Mouse (Mus musculus) CD4-positive helper T cell, adult 2 months (primary cell): Measurements from ENCODE around the gene Csrp2.

Experiments used
- DNase-seq: peaks from one replicate; pipeline ENCODE4 v3.0.0-alpha.2; 2012; ENCODE audit warnings: low read depth, missing footprints, low spot score

The Csrp2 gene

DNA sequence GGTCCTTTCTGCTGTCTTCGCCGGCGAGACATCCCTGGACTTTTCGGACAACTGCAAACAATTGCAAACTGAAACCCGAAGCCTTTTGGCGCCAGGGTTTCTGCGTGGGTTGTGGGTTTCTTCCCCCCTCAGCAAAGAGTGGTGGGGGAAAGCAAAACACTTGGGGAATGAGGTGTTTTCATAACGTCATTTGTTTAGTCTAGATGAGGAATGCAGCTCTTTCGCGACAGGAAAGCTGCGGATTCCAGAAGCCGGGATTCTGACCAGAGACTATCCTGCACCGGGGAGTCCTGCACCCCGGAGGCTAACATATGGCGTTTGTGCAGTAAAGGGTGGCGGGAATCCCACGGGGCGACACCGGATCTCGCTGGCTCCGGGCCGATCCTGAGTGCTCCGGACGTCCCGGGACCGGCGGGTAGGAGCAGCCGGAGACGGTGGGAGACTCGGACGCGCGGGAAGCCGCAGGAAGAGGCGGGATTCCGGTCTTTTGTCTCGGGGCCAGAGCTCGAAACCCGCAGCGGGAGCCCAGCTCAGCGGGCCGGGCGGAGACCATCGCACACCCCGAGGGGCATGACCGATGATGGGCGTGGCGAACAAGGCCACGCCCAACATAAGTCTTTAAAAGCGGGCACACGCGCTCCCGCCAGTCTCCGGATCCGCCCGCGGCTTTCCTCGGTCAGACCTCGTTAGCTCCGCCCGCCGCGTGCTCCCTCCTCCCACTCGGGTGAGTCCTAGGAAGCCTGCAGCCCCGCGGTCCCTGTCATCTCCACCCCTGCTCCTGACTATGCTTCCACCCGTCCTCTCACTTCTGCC, at the start of gene Csrp2:
Gene Csrp2 (plus strand): TSS at position 259 of the 813 bp plus-strand sequence.
- DNase-seq, result peak; percentile 78

DNA sequence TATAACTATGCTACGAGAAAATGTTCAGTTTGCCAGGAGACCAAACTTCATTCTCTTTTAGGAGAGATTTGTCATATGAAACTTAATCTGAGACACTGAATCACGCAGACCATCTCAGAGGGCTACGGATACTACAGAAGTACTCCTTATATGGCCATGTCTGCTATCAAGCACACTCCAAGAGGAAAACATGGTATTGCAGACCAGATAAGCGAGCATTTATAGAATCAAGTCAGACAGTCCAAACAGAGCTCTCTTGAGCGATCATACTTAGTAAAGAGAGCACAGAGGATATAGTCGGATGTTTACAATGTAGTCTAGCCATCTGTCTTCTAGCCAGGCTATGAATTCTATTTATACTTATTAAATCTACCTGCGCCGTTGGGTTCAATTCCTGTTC, 44.7 kb upstream of the Csrp2 start:
- DNase-seq, result no peak

DNA sequence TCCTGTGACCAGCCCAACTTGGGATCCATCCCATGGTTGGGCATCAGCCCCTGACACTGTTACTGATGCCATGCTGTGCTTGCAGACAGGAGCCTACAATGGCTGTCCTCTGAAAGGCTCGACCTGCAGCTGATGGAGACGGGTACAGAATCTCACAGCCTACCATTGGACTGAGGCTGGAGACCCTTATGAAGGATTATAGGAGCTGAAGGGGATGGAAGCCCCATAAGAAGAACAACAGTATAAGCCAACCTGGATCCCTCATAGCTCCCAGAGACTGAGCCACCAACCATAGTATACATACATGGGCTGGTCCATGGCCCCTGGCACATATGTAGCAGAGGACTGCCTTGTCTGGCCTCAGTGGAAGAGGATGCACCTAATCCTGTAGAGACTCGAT, 42.6 kb upstream of the Csrp2 start:
- DNase-seq, result no peak

DNA sequence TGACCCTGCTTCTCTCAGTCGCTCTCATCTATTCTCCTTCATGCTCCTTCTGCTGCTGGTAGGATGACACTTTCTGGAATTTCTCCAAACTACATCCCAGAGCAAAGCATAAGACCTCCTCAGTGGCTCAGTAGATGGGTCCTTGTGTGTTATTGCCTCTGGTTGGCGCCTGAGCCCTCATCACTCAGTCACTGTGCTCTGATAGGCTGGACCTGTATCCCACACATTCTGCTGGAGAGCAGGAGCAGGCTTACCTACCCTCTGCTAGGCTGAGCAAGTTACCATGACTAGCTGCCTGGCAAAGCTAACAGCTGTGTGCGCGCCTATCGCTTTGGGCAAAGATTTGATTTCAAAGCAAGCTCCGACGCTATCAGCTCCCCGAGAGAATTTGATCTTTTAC, 41.7 kb upstream of the Csrp2 start:
- no peak for DNase-seq

DNA sequence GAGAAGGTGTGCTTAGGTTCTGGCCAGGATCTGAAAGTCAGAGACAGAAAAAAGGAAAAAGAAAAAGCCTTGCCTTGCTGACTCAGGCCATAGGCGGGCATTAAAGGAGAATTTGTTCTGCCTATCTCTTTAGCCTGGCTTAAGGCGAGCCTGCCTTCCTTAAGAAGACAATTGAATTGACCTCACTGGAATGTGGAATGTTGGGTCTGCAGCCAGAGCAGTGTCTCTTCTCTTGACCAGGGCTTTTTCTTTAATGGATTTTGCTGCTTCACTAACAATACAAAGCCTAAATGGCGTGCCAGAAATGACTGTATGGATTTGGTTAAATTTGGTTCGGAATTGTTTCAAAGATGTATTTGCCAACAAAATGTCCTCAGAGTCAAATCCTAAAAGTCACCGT, 40.9 kb upstream of the Csrp2 start:
- DNase-seq, result no peak

DNA sequence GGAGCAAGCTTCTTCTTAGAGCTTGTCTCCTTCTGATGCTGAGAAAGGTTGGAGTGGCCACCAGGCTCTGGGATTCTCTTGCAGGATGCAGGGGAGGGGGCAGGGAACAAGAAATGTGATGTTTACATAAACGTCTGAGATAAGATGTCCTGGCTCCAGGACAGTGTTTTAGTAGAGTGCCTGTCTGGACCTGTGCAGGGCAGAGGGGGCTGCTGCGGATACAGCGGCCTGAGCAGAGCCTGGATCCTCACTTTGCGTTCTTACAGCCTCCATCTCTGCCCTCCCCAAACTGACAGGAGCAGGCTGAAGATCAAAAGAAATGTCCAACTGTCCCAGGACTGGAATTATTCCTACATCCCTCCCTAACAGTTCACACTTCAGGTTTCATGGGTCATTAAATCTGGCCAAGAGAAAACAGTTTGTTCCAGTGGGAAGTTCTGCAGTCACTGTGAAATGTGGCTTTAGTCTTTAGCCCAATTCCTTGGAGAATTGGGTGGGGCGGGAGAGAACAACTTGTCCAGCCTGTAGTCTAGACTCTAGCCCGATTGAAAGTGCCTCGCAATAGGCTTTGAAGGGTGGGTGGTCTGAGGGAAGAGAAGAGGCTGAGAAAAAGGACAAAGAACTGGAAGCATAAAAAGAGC, 40.0 kb upstream of the Csrp2 start:
- DNase-seq, result no peak

DNA sequence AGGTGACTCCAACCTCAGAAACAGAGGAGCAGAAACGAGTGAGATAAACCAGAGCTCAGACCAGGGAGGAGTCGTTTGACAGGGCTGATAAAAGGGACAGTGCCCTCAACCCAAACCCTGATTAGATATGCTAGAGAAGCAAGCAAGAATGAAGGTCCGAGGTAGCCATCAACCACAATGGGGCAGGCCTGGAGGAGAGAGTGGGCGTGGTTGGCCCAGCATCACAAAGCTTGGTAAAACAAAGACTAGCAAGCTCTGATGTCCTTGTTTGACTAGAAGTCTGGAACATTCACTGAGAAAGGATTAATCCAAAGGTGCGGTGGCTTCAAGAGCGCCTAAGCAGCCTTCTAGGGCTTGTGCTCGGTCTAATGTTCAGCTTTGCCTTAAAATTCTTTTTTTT, 38.2 kb upstream of the Csrp2 start:
- no peak for DNase-seq

DNA sequence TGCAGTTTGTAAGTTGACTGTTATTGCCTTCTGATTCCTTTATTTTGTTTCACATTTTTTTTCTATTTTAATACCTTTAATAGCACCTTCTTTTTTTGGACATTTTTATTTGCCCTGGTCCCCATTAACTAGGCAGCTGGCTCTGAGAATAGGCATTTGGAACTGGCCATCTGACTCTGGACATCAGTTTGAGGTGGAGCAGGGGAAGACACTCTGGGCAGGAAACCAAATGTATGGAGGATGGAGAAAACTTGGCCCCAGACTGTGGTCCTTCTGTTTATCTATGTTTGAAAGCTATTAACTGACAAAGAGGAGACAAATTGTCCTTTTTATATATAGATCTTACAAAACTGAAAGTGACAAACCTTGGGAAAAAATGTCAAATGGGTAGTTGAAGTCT, 36.9 kb upstream of the Csrp2 start:
- DNase-seq, result no peak

DNA sequence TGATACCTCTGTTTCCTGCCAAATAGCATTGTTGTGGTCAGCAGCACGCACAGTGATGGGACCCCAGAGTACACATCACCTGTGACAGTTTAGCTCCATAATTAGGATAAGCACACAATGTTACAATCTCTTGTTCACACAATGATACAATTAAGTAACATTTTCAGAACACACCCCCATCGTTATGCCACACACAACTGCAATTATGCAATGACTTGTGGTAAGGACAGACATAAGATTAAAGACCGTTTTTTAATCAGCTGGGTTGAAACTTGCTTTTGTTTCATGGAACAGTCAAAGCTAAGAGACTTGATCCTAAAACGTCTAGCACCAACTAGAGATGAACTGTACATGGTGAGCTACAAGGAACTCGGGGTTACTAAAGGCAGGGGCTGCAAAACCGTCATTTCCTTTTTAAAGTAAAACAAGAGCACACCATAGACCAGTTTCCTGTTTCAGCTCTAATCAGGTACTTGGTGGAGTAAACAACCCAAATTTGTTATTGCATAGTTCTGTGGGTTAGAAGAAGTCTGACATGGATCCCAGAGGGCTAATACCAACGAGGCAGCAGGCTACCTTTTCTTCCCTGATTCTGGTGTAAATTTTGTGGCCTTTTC, 28.8 kb upstream of the Csrp2 start:
- DNase-seq, result peak; percentile 13

DNA sequence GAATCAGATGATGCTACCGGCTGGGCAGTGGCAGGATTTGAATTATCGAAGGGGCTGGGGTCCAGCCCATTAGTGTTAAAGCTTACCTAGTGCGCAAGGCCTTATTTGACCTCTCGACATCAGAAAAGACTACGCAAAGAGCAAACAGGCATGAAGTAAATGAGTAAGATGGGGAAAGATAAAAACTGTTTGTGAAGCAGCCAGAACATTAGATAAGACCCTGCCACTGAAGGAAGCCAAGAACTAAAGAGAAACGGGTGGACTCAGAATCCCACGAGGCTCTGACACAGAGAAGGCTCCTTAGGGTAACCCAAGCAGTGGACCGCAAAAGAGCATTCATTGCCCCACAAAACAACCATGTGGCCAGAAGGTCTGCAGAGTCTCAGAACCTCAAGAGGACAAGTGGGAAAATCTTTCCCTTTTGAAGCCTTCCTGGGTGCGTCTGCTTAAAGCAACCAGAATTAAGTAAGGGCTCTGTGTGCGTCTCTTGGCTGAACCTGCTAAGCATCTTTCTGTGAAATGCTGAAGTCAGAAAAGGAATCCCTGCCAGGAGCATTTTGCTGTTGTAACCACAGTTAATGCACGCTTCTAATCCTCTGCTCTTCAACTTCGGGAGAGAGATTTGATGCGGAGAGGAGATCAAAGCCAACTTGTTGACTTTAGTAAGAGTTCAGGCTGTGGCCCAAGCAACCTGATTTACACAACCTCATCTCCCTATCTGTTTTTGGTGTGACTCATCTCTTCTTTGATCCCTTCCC, 19.7 kb upstream of the Csrp2 start:
- DNase-seq, result no peak

DNA sequence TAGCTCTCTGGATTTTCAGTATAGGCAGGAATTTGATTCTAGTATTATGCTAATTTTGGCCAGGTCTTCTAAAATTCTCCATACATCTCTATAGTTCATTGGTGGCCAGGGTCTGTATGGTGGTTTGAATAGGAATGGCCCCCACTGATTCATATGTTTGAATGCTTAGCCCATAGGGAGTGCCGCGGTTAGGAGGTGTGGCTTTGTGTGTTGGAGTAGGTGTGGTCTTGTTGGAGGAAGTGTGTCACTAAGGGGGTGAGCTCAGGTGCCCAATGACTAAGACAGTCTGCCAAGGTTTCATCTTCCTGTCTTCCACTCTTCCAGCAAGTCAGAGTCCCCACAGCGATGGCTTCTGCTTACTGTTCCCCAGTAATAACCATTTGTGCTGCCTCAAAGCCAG, 15.7 kb upstream of the Csrp2 start:
- DNase-seq, result no peak

DNA sequence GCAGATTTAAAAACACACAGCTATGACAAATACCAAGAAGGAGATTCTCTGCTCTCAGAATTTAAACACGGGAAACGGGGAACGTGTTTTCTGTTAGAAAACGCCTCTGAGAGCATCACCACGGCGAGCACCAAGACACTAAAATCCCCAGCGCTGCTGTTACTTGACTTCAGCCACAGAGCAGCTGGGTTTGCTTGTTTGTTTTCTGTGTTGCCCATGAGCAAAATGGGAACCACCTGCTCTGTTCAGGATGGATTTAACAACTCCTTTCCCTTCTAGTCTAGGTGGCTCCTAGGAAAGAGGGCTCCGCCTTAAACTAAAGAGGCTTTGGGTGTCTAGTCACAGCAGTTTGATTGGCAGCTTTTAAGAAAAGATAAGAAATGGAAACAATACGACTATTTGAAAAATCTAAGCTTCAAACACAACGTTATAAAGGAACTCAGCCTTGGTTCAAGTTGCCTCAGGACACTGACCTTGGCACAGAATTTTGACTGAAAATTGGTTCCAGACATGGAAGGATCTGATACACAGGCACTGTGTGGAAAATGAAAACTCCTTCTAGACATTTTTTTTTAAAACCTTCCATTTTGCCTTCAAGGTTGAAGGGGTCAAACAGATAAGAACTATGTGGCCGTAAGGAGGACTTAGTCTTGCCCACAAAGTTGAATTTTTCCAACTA, 2.8 kb upstream of the Csrp2 start:
- no peak for DNase-seq

DNA sequence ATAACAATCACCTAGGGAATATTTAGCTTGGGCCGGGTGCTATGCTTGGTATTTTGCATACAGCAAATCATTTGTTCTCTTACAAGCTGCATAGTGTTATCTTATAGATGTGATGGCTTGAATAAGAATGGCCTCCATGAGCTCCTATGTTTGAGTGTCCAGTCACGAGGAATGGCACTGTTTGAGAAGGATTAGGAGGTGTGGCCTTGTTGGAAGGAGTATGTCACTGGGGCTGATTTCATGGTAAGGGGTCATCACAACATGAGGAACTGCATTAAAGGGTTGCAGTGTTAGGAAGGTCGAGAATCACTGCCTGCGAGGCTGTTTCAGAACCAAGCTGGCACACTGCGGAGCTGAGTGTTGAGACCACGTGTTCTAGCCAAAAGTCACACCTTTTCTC, 2.1 kb upstream of the Csrp2 start:
- no peak for DNase-seq

DNA sequence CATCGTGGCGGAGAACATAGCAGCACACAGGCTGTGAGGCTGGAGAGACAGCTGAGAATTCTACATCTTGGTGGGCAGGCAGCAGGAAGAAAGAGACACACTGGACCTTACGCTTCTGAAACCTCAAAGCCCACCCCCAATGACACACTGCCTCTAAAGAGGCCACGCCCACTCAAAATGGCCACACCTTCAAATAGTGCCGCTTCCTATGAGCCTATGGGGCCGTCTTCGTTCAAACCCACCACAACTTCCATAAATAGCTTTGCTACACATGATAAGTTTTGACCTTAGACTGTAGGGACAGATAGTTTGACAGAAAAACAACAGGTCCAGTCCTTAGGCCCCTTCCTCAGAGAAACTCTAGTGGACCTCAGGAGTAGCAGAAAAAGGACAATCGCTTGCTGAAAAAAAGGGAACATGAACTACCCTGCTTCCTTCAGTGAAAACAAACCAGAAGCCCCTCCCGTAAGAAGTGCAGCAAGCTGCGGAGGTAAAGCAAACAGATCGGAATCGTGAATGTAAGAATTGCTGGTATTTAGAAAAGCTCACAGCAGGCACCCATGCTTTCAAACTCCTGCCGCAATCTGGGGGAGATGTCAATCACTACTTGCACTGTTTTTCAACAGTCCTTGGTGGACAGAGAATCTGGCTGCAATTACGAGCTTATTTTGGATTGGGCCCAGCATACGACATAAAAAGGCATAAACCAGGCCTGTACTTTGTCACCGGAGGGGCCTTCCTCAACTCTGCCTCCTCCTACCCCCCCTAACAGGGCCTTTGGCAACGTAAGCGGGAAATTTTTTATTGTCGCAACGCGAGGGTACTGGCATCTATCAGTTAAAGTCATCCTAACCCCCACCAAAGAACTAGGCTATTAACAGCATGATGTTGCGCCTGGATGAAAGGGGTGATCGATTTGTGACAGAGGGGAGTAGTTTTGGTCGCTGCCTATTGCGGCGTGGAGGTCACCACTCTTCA, 886 bp upstream of the Csrp2 start:
- no peak for DNase-seq

DNA sequence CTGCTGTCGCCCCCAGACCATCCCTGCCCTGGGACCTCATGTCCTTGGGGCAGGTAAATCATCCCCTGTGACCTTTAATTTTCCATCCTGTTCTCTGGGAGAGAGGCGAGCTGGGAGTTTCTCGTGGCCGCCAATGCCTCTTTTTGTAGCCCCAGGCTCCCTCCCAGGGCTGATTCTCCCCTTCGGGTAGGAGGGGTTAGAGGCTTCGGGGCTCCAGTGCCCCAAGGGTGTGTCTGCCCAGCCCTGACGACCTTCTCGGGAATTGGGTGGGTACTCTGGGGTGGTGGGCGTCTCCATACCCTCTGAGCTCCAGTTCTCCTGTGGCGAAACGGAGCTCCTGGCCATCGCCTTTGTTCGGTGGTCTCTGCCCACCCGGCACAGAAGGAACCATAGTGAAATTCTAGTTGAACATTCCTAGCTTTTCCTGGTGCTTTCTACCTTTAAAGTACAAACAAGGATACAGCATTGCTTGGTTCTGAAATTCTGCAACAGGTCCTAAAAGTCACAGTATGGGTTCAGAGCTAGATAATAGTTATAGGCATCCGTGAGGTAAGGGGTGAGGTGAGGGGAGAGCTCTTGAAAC, 870 bp downstream of the Csrp2 start:
- DNase-seq, result no peak

DNA sequence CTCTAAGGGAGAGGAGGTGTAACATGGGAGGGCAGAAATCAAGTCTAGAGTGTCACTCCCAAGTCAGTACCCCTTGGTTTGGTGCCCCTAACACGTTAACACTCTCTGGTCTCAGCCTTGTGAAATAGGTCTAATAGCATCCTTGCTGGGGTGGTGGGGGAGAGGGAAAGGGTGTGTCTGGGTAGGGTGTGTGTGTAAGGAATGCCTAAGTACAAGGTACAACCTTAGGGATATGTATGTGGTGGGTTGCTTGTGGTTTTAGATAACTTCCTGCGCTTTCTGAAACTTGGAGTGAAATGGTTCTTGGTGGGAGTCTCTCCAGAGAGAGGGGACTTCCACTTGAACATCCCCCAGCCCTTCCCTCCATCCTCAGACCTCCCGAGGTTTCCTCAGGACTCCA, 2.3 kb downstream of the Csrp2 start:
- DNase-seq, result no peak

DNA sequence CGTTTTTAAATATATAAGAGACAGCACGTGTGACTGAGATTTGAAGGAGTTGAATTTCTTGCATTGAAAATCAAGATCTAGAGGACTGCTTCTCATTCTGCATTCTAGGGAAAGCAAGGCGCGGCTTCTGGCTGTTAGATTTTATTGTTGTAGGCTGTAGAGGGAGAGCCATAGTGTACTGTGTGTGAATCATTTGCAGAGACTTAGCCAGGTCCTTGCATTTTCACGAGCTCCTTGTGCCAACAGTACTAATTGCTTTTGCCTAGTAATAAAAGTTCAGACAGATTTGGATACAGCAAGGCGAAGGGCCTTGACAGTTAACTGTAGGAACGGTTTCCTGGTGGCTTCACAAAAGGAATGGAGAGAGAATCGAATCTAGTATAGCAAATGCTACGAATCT, 3.0 kb downstream of the Csrp2 start:
- no peak for DNase-seq

DNA sequence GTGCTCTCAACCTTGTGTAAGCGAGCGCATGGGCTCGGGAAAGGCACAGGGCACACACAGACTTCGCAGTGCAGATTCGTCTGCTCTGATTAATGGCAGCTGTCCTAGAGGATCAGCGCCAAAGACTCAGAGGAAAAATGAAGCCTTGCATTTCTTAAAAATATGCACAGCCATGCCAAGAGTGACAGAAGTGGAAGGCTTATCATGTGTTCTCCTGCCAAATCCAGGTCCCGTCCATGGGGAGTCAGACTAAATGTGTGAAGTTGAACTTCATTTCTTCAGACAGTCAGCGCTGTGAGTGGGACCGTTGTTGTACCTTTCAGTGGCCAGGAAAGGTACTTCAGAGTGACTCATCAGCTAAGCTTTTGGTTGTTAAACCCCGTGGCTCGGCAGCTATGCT, 7.9 kb downstream of the Csrp2 start:
- DNase-seq, result no peak

DNA sequence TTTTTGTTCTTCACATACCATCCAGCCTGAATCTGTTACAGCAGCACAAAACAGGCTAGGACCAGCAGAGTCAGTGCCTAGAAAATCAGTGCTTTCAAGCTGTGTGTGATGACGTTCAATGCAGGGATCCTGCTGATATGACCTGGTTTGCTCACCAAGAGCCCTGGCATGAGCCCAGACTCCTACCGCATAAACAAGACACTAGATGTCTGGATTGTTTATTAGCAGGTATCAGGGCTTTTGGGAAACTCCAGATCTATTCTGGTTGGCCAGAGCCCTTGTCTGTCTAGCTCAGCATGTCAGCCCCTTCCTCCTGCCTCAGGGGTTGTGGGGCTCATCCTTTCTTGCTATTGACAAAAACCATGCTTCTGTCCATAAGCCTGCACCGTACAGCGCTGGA, 10.2 kb downstream of the Csrp2 start:
- DNase-seq, result no peak
